Mouse (Mus musculus): ENCODE results near the gene Slc36a3.
"Not testable (repeated sequence)": the region's sequence is repeated elsewhere in the genome, so short reads cannot be mapped to it uniquely, and the experiment has no call there.

Gene Slc36a3

DNA sequence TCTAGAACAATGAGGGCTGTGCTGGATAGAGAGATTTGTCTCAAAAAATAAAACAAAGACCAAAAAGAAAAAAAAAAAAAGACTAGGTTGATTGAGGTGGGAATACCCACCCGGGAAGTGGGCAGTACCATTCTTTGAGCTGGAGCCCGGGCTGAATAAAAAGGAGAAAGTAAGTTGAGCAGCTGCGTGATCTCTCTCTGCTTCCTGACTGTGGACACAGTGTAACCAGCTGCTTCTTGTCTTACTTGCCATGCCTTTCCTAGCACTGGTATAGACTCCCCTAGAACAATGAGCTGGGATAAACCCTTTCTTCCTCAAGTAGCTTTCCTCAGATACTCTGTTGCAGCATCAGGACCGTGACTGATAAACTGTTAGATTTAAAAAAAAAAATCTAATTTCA lies 10.0 kb downstream of the Slc36a3 start:
- DNase-seq, result no peak

DNA sequence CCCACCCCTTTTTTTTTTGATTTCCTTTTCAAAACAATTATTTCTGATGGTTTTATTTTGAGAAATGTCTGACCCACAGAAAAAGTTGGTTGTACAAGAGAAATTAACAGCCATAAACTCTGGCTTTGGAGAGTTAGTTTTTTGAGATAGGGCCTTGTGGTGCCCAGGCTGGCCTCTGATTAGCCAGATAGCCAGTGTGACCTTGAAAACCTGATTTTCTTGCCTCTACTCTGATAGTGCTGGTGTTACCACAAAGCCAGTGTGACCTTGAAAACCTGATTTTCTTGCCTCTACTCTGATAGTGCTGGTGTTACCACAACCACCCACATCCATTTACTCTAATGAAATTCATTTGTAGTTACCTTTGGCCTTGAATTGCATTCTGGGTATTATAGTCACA lies 13.9 kb downstream of the Slc36a3 start:
- no peak for DNase-seq

DNA sequence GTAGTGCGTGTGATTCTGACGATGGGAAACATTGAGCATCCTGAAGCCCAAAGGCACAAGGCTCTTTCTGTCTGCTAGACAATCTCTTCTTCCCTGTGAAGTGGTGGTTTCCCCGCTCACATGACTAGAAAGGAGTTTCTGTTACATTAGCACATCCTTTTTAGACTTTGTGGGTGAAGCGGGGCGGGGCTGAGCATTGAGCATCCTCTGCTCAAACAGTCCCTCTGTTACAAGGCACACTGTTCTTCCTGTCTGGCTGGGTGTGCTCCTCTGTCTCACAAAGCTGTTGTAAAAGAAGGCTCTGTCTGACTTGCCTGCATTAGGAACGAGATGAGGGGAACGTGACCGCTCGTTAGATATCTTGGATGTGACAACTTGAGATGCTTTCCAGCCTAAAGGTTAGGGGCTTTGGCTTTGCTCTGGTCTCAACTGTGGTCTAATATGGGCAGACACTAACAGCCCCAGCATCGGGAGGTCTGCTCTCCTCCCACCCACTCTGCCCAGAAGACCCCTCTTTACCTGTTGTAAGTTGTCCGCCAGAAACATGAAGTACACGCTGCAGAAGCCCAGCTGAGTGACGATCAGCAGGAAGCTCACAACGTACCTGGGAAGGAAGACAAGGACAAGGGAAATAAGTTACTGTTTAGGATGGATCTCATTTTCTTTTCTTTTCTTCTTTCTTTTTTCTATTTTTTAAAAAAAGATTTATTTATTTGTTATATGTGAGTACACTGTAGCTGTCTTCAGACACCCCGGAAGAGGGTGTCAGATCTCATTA lies 14.5 kb downstream of the Slc36a3 start:
- peak; percentile 16 for DNase-seq

DNA sequence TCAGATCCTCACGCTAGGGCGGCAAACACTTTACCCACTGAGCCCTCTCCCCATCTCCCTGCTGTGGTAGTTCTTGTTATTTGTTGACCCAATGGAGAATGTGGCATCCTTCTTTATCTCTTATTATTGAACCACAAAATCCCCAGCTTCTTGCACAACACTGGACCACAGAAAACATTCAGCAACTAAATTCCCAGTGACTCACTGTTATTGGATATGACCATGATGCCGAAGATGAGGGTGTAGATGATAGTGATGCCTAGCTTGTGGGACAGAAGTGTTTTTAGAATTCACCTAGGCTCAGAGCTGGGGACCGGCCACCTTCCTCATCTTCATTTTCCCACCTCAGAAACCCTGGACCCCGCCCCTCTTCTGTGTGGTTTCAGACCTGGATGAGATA lies 16.6 kb downstream of the Slc36a3 start:
- no peak for DNase-seq

DNA sequence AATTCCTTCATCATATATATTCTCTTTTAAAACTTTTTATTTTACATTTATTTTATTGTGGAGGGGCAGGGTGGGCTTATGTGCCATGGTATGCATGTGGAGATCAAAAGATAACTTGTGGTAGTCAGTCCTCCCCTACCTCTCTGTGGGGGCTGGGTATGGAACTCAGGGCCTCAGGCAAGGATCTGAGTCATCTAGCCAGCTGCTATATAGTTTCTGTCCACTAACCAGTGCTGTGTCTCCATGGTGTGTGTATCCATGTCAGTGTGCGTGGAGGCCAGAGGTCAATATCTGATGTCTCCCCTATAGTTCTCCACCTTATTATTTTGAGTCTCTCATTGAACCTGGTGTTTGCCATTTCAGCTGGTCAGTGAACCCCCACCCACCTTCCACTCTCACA lies 17.1 kb downstream of the Slc36a3 start:
- DNase-seq, result no peak

DNA sequence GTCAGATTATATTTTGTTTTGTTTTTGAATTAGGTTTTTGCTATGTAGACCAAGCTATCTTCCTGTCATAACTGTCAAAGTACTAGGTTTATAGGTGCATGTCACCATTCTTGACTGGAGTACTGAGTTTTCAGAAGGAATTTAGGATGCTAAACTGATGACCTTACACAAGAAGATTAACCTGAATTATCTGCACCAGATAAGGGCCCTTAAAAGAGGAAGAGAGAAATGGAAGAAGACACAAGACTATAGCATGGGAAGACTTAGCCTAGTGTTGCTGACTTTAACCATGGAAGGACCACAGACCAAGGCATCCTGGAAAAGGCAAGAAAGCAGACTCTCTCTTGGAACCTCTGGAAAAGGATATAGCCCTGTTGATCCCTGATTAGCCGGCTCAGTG lies 18.3 kb downstream of the Slc36a3 start:
- DNase-seq, result no peak

DNA sequence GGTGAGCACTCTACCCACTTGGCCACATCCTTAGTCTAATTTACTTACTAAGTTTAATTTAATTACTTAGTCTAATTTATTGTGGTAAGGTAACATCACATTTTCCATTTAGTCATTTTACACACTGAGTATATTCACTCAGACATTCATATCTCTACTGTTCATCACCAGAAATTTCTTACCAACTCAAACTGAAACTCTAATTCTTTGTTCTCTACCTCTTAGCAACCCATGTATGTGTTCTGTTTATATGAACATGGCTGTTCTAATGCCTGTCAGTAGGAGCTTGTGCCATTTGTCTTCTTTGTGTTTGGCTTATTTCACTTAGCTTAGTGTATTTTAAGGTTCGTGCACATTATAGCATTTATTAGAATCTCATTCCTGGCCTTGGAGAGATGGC lies 19.6 kb downstream of the Slc36a3 start:
- DNase-seq, result no peak

DNA sequence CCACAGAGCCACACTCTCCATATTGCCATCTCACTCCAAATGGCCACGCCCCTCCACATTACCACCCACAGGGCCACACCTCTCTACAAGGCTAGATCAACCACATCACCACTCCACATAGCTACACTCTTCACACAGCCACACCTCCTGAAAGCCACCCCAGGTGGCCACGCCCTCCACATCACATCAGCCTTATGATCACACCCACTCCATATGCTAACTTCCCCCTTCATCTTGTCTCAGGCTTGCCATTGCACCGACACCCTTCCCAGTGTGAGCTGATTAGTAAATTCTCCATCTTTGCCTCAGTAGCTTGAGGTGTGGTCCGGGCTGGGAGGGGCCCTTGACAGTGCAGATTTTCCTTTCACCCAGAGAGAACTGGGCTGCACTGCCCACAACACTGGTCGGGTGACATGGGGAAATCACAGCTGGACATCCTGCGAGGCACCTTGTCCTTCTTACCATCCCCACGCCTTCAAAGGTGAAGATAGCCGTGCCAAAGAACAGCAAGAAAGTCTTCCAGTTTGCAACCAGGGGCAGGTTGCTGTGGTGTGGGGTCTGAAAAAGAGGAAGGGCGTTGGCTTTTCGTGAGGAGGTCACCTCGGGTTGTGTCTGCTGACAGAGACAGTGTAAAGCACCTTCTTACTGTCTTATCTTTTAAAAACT lies 20.3 kb downstream of the Slc36a3 start:
- DNase-seq, result no peak

DNA sequence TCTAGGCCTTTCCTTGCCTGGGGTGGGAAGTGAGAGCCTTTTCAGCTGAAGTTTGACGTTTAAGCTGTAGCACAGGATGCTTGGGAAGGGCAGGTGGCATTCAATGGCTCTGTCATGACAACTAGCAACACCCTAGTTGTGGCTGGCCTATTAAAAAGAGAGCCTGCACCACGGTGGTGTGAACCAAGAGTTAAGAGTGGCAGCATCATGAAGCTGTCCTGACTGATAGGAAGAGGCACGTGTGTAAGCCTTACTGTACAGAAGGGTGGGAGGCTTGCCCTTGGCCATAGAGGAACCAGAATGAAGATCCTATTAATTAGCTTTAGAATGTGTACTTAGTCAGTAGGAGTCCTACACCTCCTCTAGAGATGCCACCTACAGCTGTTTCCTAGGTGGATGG lies 23.1 kb downstream of the Slc36a3 start:
- no peak for DNase-seq

DNA sequence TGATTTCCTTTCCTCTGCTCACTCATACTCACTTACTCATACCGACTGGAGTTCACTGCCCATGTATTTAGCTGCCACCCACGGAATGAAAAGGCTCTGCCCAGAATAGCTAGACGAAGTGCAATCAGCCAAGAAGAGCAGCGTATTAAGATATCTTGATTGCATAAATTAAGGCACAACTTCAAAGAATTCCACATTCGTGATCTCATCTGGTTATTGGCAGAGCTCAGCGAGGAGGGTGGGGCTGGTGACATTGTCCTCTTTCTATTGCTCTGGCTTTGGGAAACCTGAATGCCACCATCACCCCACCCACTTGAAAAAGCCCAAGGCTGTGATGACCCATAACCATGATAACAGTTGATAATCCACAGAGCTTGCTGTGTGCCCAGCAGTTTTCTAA lies 23.6 kb downstream of the Slc36a3 start:
- DNase-seq, result no peak

DNA sequence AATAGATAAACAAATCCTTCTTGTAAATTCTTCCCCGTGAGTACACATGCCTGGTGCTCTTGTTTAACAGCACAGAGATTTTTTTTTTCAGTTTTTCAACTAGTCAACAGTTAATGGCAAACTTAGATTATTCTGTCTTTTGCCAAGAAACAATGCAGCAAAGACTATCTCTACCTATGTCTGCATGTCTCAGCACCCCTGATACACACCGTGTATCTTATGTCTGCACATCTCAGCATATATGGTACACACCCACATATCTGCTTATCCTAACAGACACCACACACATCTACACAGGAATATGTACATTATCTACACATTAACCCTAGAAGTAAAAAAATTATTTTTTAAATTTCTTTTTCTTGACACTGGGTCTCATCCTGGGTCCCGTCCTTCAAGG lies 24.8 kb downstream of the Slc36a3 start:
- no peak for DNase-seq

DNA sequence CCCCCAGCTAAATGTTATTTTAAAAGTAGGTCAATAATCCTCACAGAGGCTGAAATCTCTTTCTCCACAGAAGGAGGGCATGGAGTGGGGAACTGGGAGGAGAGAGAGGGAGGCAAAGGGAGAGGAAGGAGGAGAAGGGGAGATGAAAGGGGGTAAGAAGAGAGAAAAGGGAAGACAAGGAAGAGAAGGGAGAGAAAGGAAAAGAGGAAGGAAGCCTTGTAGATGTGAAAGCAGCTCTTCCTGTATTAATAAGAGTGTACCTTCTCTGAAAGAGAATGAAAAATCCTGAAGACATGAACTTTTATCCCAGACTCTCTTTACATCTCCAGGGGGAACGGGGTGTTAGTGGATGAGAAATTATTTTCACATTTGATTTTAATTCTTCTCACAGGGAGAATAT lies 30.1 kb downstream of the Slc36a3 start:
- DNase-seq, result no peak

DNA sequence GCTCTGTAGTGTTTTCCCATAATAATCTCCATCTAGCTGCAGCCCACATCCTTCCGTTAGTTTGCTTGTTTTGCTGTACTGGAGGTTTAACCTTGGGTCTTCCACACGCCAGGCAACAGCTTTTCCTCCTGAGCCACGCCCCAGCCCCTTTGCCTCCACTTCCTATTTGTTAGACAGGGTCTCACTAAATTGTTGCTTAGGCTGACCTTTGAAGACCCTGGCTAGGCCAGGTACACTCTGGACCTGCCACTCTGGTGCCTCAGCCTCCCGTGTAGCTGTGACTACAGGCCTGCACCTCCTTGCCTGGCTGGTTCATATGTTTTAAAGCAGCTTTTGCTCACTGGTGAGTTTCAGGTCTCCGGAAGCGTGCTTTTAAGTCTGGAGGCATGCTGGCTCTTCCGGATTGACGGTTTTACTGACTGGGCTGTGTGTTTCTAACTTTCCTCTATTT lies 30.7 kb downstream of the Slc36a3 start:
- DNase-seq, result no peak

DNA sequence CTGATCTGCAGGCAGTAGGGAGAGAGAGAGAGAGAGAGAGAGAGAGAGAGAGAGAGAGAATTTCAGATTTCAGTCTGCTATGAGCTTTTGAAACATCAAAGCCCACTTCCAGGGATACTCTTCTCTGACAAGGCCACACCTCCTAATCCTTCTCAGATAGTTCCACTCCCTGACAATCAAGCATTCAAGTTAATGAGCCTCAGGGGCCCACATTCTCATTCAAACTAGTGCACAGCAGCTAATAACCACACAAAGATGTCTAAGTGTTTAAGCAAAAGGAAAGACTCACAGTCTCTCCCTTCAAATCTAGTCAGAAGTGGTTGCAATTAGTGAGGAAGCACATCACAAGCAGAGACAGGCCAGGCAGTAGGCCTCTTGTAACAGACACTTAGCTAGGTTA lies 31.2 kb downstream of the Slc36a3 start:
- no peak for DNase-seq

DNA sequence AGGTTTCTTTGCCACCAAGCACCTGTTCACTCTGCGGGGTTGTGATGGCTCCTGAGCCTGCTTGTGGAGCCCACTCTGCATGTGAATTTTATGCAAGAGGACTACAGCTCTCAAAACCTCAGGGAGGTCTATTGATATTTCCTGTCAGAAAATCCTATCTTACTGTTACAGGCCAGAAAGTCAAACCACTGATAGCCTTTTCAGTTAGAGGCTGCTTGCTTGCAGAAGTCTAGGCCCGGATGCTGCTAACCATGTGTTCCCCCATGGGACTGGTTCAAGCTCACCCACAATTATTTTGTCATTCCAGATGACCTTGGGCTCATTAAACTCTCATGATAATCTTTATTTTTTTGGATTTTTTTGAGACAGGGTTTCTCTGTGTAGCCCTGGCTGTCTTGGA lies 34.5 kb downstream of the Slc36a3 start:
- DNase-seq, result no peak

DNA sequence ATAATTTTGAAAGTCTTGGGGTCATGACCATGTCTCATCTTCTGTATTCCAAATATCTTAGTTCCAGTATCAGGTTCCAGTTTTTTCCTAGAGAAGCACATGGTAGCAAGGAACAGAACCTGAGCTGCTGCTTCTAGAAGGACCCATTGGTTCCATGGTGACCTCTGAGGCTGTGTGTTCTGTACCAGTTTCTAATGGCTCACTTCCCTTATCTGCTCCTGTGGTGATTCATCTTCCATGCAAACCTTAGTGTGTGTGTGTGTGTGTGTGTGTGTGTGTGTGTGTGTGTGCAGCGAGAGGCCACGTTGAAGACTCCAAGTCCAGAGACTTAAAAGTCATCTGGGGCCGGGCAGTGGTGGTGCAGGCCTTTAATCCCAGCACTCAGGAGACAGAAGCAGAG lies 35.5 kb downstream of the Slc36a3 start:
- no peak for DNase-seq

DNA sequence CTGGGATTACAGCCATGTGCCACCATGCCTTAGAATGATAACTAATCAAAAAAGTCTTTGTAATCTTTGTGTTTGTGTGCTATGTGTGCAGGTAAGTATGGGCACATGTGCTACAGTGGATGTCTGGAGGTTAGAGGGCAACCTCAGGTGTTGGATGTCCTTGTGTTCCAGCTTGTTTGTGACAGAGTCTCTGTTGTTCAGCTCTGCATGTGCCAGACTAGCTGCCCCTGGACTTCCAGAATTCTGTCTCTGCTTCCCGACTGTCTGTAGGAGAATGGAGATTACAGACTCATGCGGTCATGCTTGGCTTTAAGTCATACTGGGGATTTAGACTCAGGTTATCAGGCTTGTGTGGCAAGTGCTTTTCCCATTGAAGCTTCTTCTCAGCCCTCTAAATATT lies 37.2 kb downstream of the Slc36a3 start:
- no peak for DNase-seq

DNA sequence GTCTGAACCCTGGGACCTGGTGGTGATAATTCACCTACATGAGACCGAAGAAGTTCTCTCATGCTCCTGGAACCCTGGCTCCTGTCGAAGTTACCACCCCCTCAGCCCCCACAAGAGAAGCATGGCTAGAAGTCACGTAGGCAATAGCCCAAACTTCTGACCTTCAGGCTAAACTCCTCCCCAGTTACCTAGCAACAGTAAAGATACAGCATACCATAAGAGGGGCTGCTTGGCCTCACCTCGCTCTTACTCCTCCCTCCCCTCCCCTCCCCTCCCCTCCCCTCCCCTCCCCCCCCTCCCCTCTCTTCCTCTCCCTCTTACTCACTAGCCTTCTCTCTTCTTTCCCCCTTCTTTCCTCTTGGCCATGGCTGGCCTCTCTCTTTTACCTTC lies 37.7 kb downstream of the Slc36a3 start:
- DNase-seq, result not testable (repeated sequence)

DNA sequence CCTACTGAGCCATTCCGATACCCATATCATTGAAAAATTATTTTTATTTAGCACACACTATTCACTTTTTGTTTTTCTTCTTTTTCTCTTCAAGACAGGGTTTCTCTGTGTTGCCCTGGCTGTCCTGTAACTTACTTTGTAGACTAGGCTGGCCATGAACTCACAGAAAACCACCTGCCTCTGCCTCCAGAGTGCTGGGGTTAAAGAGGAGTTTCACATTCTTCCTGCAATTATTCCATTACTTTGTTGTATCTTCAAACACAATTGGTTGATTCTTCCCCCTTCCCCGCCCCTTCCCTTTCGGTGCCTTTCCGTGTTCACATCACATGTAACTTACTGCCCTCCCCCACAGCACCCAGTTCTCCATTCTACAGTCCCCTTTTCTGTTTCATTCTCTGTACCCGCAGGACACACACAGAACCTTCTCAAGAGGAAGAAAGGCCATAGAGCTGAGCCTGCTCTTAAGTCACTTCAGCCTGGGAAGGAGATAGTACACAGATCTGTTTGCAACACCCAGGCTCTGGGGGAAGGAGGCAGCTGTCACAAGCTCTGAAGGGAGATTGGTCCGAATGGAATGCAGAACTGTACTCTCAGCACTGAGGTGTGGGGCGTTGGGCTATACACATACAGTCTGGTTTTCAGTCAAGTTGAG lies 38.2 kb downstream of the Slc36a3 start:
- no peak for DNase-seq

DNA sequence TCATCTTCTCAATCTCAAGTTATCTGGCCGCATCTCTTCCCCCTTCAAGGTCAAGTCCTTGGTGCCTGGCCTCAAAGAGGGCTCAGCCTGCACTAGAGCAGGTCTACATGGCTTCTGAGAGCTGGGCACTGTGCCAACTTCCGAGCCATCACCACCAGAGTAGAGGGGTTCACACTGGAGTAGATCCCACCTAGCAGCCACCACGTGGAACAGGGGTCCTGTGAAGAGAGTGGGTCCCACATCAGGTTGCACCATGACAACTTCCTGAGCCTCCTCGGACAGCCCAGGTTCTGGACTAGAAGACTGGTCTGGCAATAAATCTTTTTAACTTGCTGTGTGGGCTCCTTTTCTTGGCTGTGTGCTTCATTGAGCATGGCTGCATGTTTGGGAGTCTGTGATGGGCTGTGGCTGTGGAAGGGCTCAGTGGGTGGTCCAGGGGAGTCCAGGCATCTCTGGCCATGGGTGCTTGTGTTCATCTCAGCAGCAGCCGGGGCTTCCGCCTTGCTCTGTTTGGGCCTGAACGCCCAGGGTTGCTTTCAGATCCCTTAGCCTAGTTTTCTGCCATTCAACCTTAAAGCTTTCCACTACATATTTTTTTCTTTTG lies 40.8 kb downstream of the Slc36a3 start:
- no peak for DNase-seq

DNA sequence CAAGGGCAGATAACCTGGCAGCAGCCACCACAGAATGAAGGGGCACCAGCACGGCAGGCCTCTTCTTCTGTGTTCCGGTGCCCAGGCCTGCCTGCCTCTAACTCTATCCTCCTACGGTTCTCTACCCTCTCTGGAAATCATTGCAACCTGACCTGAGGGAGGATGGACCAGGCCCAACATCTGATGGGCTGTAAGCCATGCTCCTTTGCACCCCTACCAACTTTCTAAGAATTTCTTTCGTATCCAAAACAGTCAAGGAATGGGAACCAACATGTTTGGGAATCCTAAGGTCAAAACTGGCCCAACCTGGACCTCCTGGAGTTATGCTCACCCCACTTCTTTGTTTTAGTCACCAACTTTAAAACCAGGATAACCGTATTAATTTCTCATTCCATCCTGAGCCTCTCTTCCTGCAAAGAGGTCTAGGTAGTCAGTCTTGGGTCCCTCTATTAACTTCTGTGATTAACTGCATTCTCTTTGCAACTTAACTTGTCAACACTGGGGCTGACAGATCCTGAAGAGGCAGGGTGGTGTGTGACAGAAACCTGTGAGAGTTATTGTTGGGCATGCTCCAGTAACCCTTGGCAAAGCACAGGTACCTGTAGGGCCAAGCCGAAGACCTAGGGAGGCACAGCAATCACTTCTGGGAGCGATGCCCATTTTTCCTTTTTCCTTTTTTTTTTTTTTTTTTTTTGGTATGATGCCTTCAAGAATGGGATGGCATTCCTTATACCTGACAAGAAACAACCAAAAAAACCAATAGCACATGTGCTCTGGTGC lies 41.8 kb downstream of the Slc36a3 start:
- DNase-seq, result no peak

DNA sequence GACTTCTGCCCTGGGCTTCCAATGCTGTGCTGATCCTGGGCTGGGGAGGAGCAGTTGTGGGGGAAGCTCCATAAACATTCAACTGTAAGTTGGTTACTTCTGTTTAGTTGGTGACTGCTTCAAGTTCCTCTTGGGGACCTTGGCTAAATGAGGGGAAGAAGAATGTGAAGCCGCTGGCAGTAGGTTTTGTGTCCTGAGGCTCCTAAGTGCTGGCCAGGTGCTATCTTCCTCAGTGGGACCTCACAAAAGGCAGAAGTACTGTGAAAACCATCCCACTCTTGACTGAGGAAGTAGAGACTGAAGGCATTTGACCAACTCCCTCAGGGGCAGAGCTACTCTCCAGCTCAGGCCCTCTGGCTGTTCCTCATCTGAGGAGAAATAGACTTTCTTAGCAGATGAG lies 44.9 kb downstream of the Slc36a3 start:
- no peak for DNase-seq

DNA sequence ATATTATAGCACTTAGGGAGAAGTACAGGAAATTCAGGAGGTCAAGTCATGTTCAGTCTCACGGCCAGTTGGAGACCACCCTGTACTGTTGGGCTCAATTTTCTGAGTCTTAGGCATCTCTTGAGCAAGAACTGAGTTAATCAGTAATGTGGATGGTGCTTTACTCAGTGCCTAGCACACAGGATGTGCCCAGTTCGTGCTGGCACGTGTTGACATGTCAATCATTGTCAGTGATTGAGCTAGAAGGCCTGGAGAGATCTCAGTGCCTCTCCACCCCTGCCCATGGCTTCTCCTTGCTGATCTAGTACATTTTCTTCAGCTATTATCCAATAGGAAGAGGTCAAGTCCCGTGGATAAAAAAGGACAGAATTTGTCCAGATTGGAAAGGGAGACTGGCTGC lies 46.1 kb downstream of the Slc36a3 start:
- peak; percentile 94 for DNase-seq

Data from kidney, adult 9 months (tissue).